Mouse (Mus musculus): ENCODE data around the gene Sorbs2. TPM values are rescaled to one million over a fixed set of nuclear protein-coding genes. Genes with fewer than 3 reads are reported as not detected.

Gene Sorbs2
- total and polyA plus RNA-seq, 2 experiments from 2014 or later, result 36.1 to 79.5 TPM

GRCm38 (mm10) chr8:45605419-45605818 is 97.8 kb downstream of the Sorbs2 start:
- H3K4me1 ChIP-seq (ENCODE audit: insufficient read depth, low read length), result peaks cover 4% of the 10 kb centered on the region; the same call in 1 of the 2 replicates
- H3K9me3 ChIP-seq (ENCODE audit: low read length), result no peaks in the 10 kb centered on the region
- no peak for DNase-seq (ENCODE audit: low spot score)
- no peak overlapping the region for H3K4me2 ChIP-seq (ENCODE audit: low read depth, low read length, poor library complexity, severe bottlenecking)
- H3K27me3 ChIP-seq (ENCODE audit: insufficient read depth, low read length), result no peaks in the 10 kb centered on the region
- WGBS, result 76% methylated on average over 1 of the region's 1 CpGs
- H3K9ac ChIP-seq (replicated peaks; ENCODE audit: low read length, poor library complexity, severe bottlenecking), result no peak overlapping the region
- H3K4me3 ChIP-seq (ENCODE audit: low read depth, low read length), result no peak overlapping the region
- no peak for TF ChIP-seq CTCF (IDR thresholded peaks at IDR 0.05)
- no peak for ATAC-seq (ENCODE audit: low FRiP score)
- H3K27ac ChIP-seq (ENCODE audit: low read depth, low read length), result no peak overlapping the region
- no peaks in the 10 kb centered on the region for H3K36me3 ChIP-seq (ENCODE audit: insufficient read depth, low read length)

- Histone ChIP-seq H3K9ac (replicated peaks; ENCODE audit: low read length, poor library complexity, severe bottlenecking) (no peak overlapping the region), H3K27ac (ENCODE audit: low read depth, low read length) (no peak overlapping the region), H3K4me1 (ENCODE audit: insufficient read depth, low read length) (no peaks in the 10 kb centered on the region), H3K9me3 (ENCODE audit: low read length) (no peaks in the 10 kb centered on the region), H3K4me2 (ENCODE audit: low read depth, low read length, poor library complexity, severe bottlenecking) (no peak overlapping the region), H3K4me3 (ENCODE audit: low read depth, low read length) (no peak overlapping the region), H3K36me3 (ENCODE audit: insufficient read depth, low read length) (no peaks in the 10 kb centered on the region), H3K27me3 (ENCODE audit: insufficient read depth, low read length) (no peaks in the 10 kb centered on the region)
- ATAC-seq (ENCODE audit: low FRiP score) (no peak), DNase-seq (ENCODE audit: low spot score) (no peak)
- TF ChIP-seq CTCF (IDR thresholded peaks at IDR 0.05), result no peak
- WGBS, result 90% methylated on average over 6 of the region's 6 CpGs
Measured at GRCm38 (mm10) chr8:45607012-45607411, 99.4 kb downstream of the Sorbs2 start.

- ATAC-seq (ENCODE audit: low FRiP score), result no peak
- H3K36me3 ChIP-seq (ENCODE audit: insufficient read depth, low read length), result no peaks in the 10 kb centered on the region
- no peak for DNase-seq (ENCODE audit: low spot score)
- WGBS, result 55% methylated on average over 6 of the region's 6 CpGs
- H3K27ac ChIP-seq (ENCODE audit: low read depth, low read length), result no peak overlapping the region
- no peaks in the 10 kb centered on the region for H3K4me1 ChIP-seq (ENCODE audit: insufficient read depth, low read length)
- H3K9me3 ChIP-seq (ENCODE audit: low read length), result no peaks in the 10 kb centered on the region
- H3K4me2 ChIP-seq (ENCODE audit: low read depth, low read length, poor library complexity, severe bottlenecking), result no peak overlapping the region
- H3K9ac ChIP-seq (replicated peaks; ENCODE audit: low read length, poor library complexity, severe bottlenecking), result no peak overlapping the region
- H3K4me3 ChIP-seq (ENCODE audit: low read depth, low read length), result no peak overlapping the region
- H3K27me3 ChIP-seq (ENCODE audit: insufficient read depth, low read length), result no peaks in the 10 kb centered on the region
- no peak for TF ChIP-seq CTCF (IDR thresholded peaks at IDR 0.05)
Measured at GRCm38 (mm10) chr8:45608413-45608812, 100.8 kb downstream of the Sorbs2 start.

- Histone ChIP-seq H3K27ac (ENCODE audit: low read depth, low read length) (no peak overlapping the region), H3K4me2 (ENCODE audit: low read depth, low read length, poor library complexity, severe bottlenecking) (no peak overlapping the region), H3K27me3 (ENCODE audit: insufficient read depth, low read length) (no peaks in the 10 kb centered on the region), H3K4me3 (ENCODE audit: low read depth, low read length) (no peak overlapping the region), H3K9me3 (ENCODE audit: low read length) (no peaks in the 10 kb centered on the region), H3K36me3 (ENCODE audit: insufficient read depth, low read length) (no peaks in the 10 kb centered on the region), H3K9ac (replicated peaks; ENCODE audit: low read length, poor library complexity, severe bottlenecking) (no peak overlapping the region), H3K4me1 (ENCODE audit: insufficient read depth, low read length) (no peaks in the 10 kb centered on the region)
- no peak for TF ChIP-seq CTCF (IDR thresholded peaks at IDR 0.05)
- DNase-seq (ENCODE audit: low spot score) (no peak), ATAC-seq (ENCODE audit: low FRiP score) (no peak)
- WGBS, result 22% methylated on average over 7 of the region's 7 CpGs
Measured at GRCm38 (mm10) chr8:45610426-45611215, 103.0 kb downstream of the Sorbs2 start.

- Histone ChIP-seq H3K4me3 (ENCODE audit: low read depth, low read length) (no peak overlapping the region), H3K9me3 (ENCODE audit: low read length) (no peaks in the 10 kb centered on the region), H3K36me3 (ENCODE audit: insufficient read depth, low read length) (no peaks in the 10 kb centered on the region), H3K9ac (replicated peaks; ENCODE audit: low read length, poor library complexity, severe bottlenecking) (no peak overlapping the region), H3K4me2 (ENCODE audit: low read depth, low read length, poor library complexity, severe bottlenecking) (no peak overlapping the region), H3K27ac (ENCODE audit: low read depth, low read length) (no peak overlapping the region), H3K4me1 (ENCODE audit: insufficient read depth, low read length) (no peaks in the 10 kb centered on the region), H3K27me3 (ENCODE audit: insufficient read depth, low read length) (no peaks in the 10 kb centered on the region)
- DNase-seq (ENCODE audit: low spot score) (no peak), ATAC-seq (ENCODE audit: low FRiP score) (no peak)
- WGBS, result 81% methylated on average over 1 of the region's 1 CpGs
- no peak for TF ChIP-seq CTCF (IDR thresholded peaks at IDR 0.05)
Measured at GRCm38 (mm10) chr8:45611320-45611719, 103.7 kb downstream of the Sorbs2 start.

GRCm38 (mm10) chr8:45614610-45615009 is 107.0 kb downstream of the Sorbs2 start:
- 41% methylated on average over 5 of the region's 5 CpGs for WGBS
- Histone ChIP-seq H3K4me1 (ENCODE audit: insufficient read depth, low read length) (no peaks in the 10 kb centered on the region), H3K4me2 (ENCODE audit: low read depth, low read length, poor library complexity, severe bottlenecking) (no peak overlapping the region), H3K27ac (ENCODE audit: low read depth, low read length) (no peak overlapping the region), H3K4me3 (ENCODE audit: low read depth, low read length) (no peak overlapping the region), H3K36me3 (ENCODE audit: insufficient read depth, low read length) (no peaks in the 10 kb centered on the region), H3K27me3 (ENCODE audit: insufficient read depth, low read length) (no peaks in the 10 kb centered on the region), H3K9me3 (ENCODE audit: low read length) (no peaks in the 10 kb centered on the region), H3K9ac (replicated peaks; ENCODE audit: low read length, poor library complexity, severe bottlenecking) (no peak overlapping the region)
- DNase-seq (ENCODE audit: low spot score), result no peak
- ATAC-seq (ENCODE audit: low FRiP score), result no peak
- no peak for TF ChIP-seq CTCF (IDR thresholded peaks at IDR 0.05)
